Mouse (Mus musculus) olfactory bulb, adult 2 months (tissue): ENCODE results near the gene Abat.

Source experiments
- CTCF ChIP-seq: fragments of 200-500 bp; IDR thresholded peaks from 2 replicates; pipeline ENCODE4 v1.5.1; 2012; ENCODE audit warnings: low read depth, mild to moderate bottlenecking, low read length, moderate library complexity; ENCODE audit not compliant: insufficient read depth
- POLR2A ChIP-seq: fragments of 200-500 bp; IDR thresholded peaks from 2 replicates; pipeline ENCODE4 v1.6.1; 2012; ENCODE audit warnings: mild to moderate bottlenecking, low read depth, low read length, moderate library complexity; ENCODE audit not compliant: insufficient read depth

DNA sequence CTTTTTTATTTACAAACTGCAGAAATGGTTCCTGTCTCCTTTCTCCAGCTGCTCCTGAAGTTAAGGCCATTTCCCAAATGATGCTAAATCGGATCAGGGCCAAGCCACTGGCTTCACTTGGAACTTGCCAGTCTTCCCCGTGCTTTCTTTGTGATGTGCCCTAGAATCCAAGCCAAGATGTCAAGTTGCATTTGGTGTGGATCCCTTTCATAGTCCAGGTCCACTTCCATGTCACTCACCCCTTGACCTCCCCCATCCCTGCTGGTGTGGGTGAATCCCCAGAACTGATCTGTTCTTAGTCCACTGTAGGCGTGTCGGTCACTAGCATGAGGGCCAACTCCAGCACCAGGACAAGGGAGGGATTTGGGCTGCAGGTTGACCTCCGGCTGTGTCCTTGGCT is 84.3 kb downstream of the Abat start:
- TF ChIP-seq CTCF (no peak), POLR2A (no peak)
